Mouse (Mus musculus): Measurements from ENCODE around the gene Csnk1g1. TPM values are rescaled to one million over a fixed set of nuclear protein-coding genes. Genes with fewer than 3 reads are reported as not detected.

Gene Csnk1g1
- polyA plus RNA-seq, 1 experiment = 6.7 TPM

Other genes starting within 250 kb of the Csnk1g1 start
- 52.7 and 66.3 TPM in 2 replicates for gene Oaz2, start 240.9 kb upstream of the Csnk1g1 start, polyA plus RNA-seq (2012; ENCODE audit: insufficient read depth, insufficient read length, missing spikeins)
- 8.8 and 12.2 TPM in 2 replicates for gene Zfp609, start 81.4 kb upstream of the Csnk1g1 start, polyA plus RNA-seq (2012; ENCODE audit: insufficient read depth, insufficient read length, missing spikeins)
- gene Pclaf, start 18.7 kb upstream of the Csnk1g1 start, polyA plus RNA-seq (2012; ENCODE audit: insufficient read depth, insufficient read length, missing spikeins) = not detected in 2 replicates
- gene Trip4, start 130 bp upstream of the Csnk1g1 start, polyA plus RNA-seq (2012; ENCODE audit: insufficient read depth, insufficient read length, missing spikeins) = 16.4 and 18.9 TPM in 2 replicates
- 139 and 189 TPM in 2 replicates for gene Ppib, start 151.3 kb downstream of the Csnk1g1 start, polyA plus RNA-seq (2012; ENCODE audit: insufficient read depth, insufficient read length, missing spikeins)
- gene Snx22, start 160.8 kb downstream of the Csnk1g1 start, polyA plus RNA-seq (2012; ENCODE audit: insufficient read depth, insufficient read length, missing spikeins) = 0.46 TPM in 1 of 2 replicates, not detected in the other
- 35.6 and 40.3 TPM in 2 replicates for gene Snx1, start 217.7 kb downstream of the Csnk1g1 start, polyA plus RNA-seq (2012; ENCODE audit: insufficient read depth, insufficient read length, missing spikeins)
- gene Ciao2a, start 217.7 kb downstream of the Csnk1g1 start, polyA plus RNA-seq (2012; ENCODE audit: insufficient read depth, insufficient read length, missing spikeins) = 122 and 146 TPM in 2 replicates
- gene Dapk2, start 249.3 kb downstream of the Csnk1g1 start, polyA plus RNA-seq (2012; ENCODE audit: insufficient read depth, insufficient read length, missing spikeins) = 2.9 and 5.9 TPM in 2 replicates

Data from brown adipose tissue, adult 24 weeks (tissue).